Mouse (Mus musculus): ENCODE measurements around the gene Gm32687. TPM values are rescaled to one million over a fixed set of nuclear protein-coding genes. Genes with fewer than 3 reads are reported as not detected.
A peak's percentile ranks its signal among the peaks of the same experiment; 100 is the strongest.
"Not testable (repeated sequence)": the region's sequence is repeated elsewhere in the genome, so short reads cannot be mapped to it uniquely, and the experiment has no call there.

The Gm32687 gene
- total RNA-seq (2015; ENCODE audit: low replicate concordance) (1.5 TPM in 1 of 2 replicates, not detected in the other), total RNA-seq (2017; ENCODE audit: low replicate concordance) (1.7 TPM in 1 of 2 replicates, not detected in the other)

GRCm38 (mm10) chr10:81863409-81864407 is at the start of gene Gm32687:
Gene Gm32687 (plus strand): TSS chr10:81863934.
- ATAC-seq (replicated peaks; ENCODE audit: low FRiP score, poor library complexity, severe bottlenecking) = peak; percentile 99

GRCm38 (mm10) chr10:81846219-81846618 is 17.5 kb upstream of the Gm32687 start:
- not testable (repeated sequence) for ATAC-seq (replicated peaks; ENCODE audit: low FRiP score, poor library complexity, severe bottlenecking)

GRCm38 (mm10) chr10:81929842-81930743 is 66.4 kb downstream of the Gm32687 start, which contains the start of gene Zfp781:
Gene Zfp781 (minus strand): TSS chr10:81930480.
- ATAC-seq (replicated peaks; ENCODE audit: low FRiP score, poor library complexity, severe bottlenecking) = not testable (repeated sequence)

Other genes starting within 250 kb of the Gm32687 start
- gene Sirt6, start 236.1 kb upstream of the Gm32687 start, total RNA-seq (2015; ENCODE audit: low replicate concordance) = 0.63 and 0.96 TPM in 2 replicates
- gene Sirt6, start 236.1 kb upstream of the Gm32687 start, total RNA-seq (2017; ENCODE audit: low replicate concordance) = 0.56 and 3.7 TPM in 2 replicates
- gene Ankrd24, start 235.4 kb upstream of the Gm32687 start, total RNA-seq (2015; ENCODE audit: low replicate concordance) = not detected in 2 replicates
- 0.28 and 1.1 TPM in 2 replicates for gene Ankrd24, start 235.4 kb upstream of the Gm32687 start, total RNA-seq (2017; ENCODE audit: low replicate concordance)
- gene Gm10778, start 214.9 kb upstream of the Gm32687 start, total RNA-seq (2015; ENCODE audit: low replicate concordance) = 0.63 and 1.9 TPM in 2 replicates
- 1.4 TPM in 1 of 2 replicates, not detected in the other for gene Gm10778, start 214.9 kb upstream of the Gm32687 start, total RNA-seq (2017; ENCODE audit: low replicate concordance)
- 6.3 TPM in 1 of 2 replicates, not detected in the other for gene Zfp433, start 159.1 kb upstream of the Gm32687 start, total RNA-seq (2015; ENCODE audit: low replicate concordance)
- 1.2 and 5.4 TPM in 2 replicates for gene Zfp433, start 159.1 kb upstream of the Gm32687 start, total RNA-seq (2017; ENCODE audit: low replicate concordance)
- not detected in 2 replicates for gene Gm3055, start 92.8 kb upstream of the Gm32687 start, total RNA-seq (2015; ENCODE audit: low replicate concordance)
- 0.34 and 1.4 TPM in 2 replicates for gene Gm3055, start 92.8 kb upstream of the Gm32687 start, total RNA-seq (2017; ENCODE audit: low replicate concordance)
- gene Gm4767, start 51.7 kb upstream of the Gm32687 start, total RNA-seq (2015; ENCODE audit: low replicate concordance) = 1.5 and 1.9 TPM in 2 replicates
- 1.6 TPM in 1 of 2 replicates, not detected in the other for gene Gm4767, start 51.7 kb upstream of the Gm32687 start, total RNA-seq (2017; ENCODE audit: low replicate concordance)
- gene Zfp781, start 66.5 kb downstream of the Gm32687 start, total RNA-seq (2015; ENCODE audit: low replicate concordance) = not detected in 2 replicates
- gene Zfp781, start 66.5 kb downstream of the Gm32687 start, total RNA-seq (2017; ENCODE audit: low replicate concordance) = 0.34 TPM in 1 of 2 replicates, not detected in the other
- 2.7 and 3.1 TPM in 2 replicates for gene Zfp873, start 184.2 kb downstream of the Gm32687 start, total RNA-seq (2015; ENCODE audit: low replicate concordance)
- gene Zfp873, start 184.2 kb downstream of the Gm32687 start, total RNA-seq (2017; ENCODE audit: low replicate concordance) = 0.85 and 1.3 TPM in 2 replicates
- gene BC024063, start 219.4 kb downstream of the Gm32687 start, total RNA-seq (2015; ENCODE audit: low replicate concordance) = 1.5 TPM in 1 of 2 replicates, not detected in the other
- not detected in 2 replicates for gene BC024063, start 219.4 kb downstream of the Gm32687 start, total RNA-seq (2017; ENCODE audit: low replicate concordance)